Mouse (Mus musculus) CD4-positive naive resting alpha-beta T cell, adult 57 days (primary cell): ENCODE data around the gene Lypd5. TPM values are rescaled to one million over a fixed set of nuclear protein-coding genes. Genes with fewer than 3 reads are reported as not detected.

Experiments
- total RNA-seq: library from RNA; stranded (reverse); gene quantifications from one replicate; pipeline ENCODE4 v1.2.4, GENCODE M21; 2023

Lypd5 gene
- not detected for total RNA-seq

GRCm38 (mm10) chr7:24348896-24349295 lies at the start of gene Lypd5:
Gene Lypd5, plus strand, starts transcription at chr7:24349196.

GRCm38 (mm10) chr7:24300771-24301282 lies 48.2 kb upstream of the Lypd5 start, which contains the start of gene Zfp61:
Gene Zfp61, minus strand, starts transcription at chr7:24301232.

GRCm38 (mm10) chr7:24316567-24317092 lies 32.4 kb upstream of the Lypd5 start, which contains the start of gene Zfp94:
Gene Zfp94, minus strand, starts transcription at chr7:24316666.

GRCm38 (mm10) chr7:24333304-24333986 lies 15.6 kb upstream of the Lypd5 start, which contains the start of gene Tescl:
Gene Tescl, minus strand, starts transcription at chr7:24333936.

GRCm38 (mm10) chr7:24369731-24370541 lies 20.9 kb downstream of the Lypd5 start, which contains the start of gene Kcnn4:
Gene Kcnn4, plus strand, starts transcription at chr7:24370263.

GRCm38 (mm10) chr7:24399256-24400081 lies 50.5 kb downstream of the Lypd5 start, which contains the start of gene Smg9:
Gene Smg9, plus strand, starts transcription at chr7:24399619.

Other genes with a start within 250 kb of the Lypd5 start
- gene Zfp112, start 236.9 kb upstream of the Lypd5 start, total RNA-seq: 2.5 TPM
- 6.9 TPM for gene Zfp235, start 215.0 kb upstream of the Lypd5 start, total RNA-seq
- gene Zfp114, start 174.1 kb upstream of the Lypd5 start, total RNA-seq: not detected
- 0.77 TPM for gene Zfp111, start 137.8 kb upstream of the Lypd5 start, total RNA-seq
- gene Zfp109, start 111.6 kb upstream of the Lypd5 start, total RNA-seq: 2.3 TPM
- not detected for gene Zfp108, start 94.4 kb upstream of the Lypd5 start, total RNA-seq
- gene Zfp93, start 78.8 kb upstream of the Lypd5 start, total RNA-seq: 0.98 TPM
- 11.3 TPM for gene Zfp61, start 48.0 kb upstream of the Lypd5 start, total RNA-seq
- gene Zfp94, start 32.5 kb upstream of the Lypd5 start, total RNA-seq: 5.2 TPM
- not detected for gene Tescl, start 15.3 kb upstream of the Lypd5 start, total RNA-seq
- gene Kcnn4, start 21.1 kb downstream of the Lypd5 start, total RNA-seq: 205 TPM
- gene Smg9, start 50.4 kb downstream of the Lypd5 start, total RNA-seq: 135 TPM
- 4.3 TPM for gene Irgc1, start 103.1 kb downstream of the Lypd5 start, total RNA-seq
- gene Plaur, start 113.3 kb downstream of the Lypd5 start, total RNA-seq: 204 TPM
- 0.44 TPM for gene Cadm4, start 132.8 kb downstream of the Lypd5 start, total RNA-seq
- 1.4 TPM for gene Zfp428, start 157.8 kb downstream of the Lypd5 start, total RNA-seq
- not detected for gene AC161166.1, start 163.3 kb downstream of the Lypd5 start, total RNA-seq
- gene Irgq, start 181.5 kb downstream of the Lypd5 start, total RNA-seq: 12.2 TPM
- gene Pinlyp, start 196.9 kb downstream of the Lypd5 start, total RNA-seq: not detected
- gene Xrcc1, start 197.1 kb downstream of the Lypd5 start, total RNA-seq: 53.1 TPM
- gene Ethe1, start 238.3 kb downstream of the Lypd5 start, total RNA-seq: 6.9 TPM
- gene Zfp575, start 238.4 kb downstream of the Lypd5 start, total RNA-seq: not detected